Mouse (Mus musculus) WW6 (cell line): ENCODE data around the gene Tmem63c.

Source experiments
- DNase-seq: peaks from one replicate; pipeline ENCODE4 v3.0.0-alpha.2; 2013; ENCODE audit warnings: low read depth, low spot score

The Tmem63c gene

DNA sequence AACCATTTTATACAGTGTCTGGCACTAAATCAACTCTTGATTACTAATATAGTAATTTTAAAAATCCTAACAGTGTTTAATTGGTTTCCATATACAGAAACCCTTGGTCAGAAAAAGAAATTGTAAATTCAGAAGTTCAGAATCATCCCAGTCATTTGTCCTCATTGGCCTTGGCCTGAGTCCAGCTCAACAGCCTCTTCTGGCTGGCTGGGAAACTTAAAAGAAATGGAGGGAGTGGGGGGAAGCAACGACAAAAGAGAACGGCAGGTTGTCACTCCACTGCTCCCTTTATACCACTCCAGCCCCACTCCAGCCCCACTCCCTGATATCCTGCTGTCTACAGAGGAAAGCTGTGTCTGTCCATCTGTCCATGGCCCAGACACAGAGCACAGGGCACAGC is 110.0 kb downstream of the Tmem63c start:
- DNase-seq = no peak

DNA sequence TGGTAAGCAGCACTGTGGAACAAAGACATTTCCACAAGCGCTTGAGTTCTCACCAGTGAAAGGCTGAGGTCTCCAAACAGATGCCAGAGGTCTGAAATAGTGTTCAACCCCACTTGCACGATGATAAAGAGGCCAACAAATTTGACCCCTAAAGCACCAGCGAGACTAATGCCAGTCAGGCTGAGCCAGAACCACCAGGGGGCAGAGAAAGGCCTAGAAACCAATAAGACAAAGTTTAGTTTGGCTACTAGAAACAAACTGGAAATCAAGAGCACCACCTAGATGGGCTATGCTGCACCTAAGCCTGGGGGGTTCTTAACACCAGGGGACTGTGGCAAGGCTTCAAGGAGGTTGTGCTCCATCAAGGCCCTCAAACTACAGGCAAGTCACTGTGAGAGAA is 110.5 kb downstream of the Tmem63c start:
- no peak for DNase-seq

DNA sequence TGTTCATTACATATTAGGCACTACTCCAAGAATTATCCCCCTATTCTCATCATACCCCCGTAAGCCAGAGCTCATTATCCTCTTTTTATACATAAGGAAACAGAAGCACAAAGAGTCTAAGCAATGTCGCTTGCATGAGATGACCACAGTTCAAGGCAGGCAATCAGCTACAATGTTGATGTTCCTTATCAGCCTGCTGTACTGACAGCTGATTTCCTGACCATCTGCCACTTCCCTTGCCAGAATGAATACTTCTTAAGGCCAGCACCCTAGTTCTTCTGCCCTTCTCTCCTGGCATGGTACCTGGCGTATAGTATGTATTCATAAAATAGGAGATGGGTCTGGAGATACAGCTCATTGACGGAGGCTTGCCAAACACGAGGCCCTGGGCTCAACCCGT is 111.1 kb downstream of the Tmem63c start:
- DNase-seq = no peak

DNA sequence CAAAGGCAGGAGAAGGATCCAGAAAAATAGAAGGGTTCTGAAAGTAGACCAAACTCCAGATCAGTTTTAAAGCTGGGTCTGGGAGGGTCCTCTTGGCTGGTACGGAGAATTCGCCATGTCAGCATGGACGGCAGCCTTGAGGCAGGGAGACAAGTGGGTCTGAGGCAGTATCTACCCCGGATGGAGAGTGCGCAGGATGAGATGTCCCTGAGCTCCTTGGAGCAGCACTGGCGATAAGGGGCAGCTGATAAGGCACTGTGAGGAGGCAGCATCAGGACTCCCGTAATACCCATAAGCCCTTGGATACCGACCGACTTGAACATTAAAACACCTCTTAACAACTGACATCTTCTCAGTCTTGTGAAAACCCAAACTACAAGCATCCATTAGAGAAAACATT is 111.6 kb downstream of the Tmem63c start:
- DNase-seq = no peak

DNA sequence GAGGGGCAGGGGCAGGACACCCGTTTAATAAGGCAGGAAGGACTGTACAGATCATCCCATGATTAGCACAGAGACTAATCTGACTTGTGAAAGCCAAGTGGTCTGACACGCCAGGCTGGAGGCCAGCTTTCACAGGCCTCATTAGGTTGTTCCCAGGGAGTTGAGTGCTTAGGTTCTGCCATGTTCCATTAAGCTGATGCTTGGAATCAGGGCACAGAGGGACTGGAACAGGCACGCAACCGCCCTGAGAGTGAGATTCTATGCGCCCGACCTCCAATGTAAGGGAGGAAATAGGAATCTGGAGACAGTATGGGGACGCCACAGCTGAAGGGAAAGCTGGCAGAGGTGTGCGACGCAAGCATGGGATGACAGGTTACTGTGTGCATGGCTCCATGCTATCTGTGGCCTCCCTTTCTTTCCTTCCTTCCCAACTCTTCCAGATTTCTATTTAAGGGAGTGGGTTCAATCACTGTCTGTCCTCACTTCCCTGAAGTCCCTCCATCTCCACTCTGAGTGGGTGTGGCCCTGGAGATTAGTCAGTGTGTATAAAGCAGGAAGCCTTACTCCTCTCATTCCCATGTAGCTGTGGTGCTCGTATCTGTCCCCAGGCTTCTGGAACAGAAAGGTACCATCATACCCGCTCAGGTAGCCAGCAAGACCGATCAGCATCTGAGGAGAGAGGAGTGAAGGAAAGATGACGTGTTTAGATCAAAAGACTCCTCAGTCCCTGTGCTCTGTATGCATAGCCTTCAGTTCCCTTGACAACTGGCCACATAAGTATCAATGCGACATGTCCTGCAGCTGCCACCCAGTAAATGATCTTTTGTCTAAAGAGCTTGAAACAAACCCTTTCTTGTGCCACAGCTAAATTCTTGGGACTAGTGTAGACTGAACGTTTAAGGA is 116.5 kb downstream of the Tmem63c start:
- DNase-seq = no peak

DNA sequence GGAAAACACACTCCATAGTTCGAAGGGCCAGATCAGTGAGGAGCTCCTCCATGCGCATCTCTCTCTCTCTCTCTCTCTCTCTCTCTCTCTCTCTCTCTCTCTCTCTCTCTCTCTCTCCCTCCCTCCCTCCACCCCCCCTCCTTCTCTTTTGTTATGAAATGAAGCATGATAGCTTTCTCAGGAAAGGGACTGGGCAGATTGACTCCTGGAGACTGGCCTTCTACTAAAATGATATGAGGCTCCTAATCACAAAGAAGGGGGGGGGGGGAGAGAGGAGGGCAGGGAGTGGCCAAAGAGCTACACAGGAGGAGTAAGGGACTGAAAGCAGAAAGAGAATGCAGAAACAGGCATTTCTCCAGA is 117.2 kb downstream of the Tmem63c start:
- DNase-seq = no peak

DNA sequence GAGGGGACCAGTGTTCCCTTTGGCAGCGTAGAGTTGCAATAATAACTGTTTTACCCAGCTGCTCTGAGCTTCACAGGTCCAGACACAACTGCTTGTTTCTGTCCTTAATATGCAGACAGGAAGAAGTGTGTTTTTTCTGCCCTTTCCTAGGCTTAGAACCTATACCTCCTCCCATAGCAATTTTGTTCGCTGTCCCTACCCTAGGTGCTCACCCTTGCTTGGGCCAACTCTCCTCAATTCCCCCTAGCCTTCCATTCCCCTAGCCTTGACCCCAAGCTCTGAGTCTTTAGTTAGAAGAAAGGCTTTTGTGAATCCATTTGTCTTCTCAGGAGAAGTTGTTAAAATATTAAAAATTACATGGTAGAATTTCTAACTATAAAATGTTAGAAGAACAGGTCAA is 117.6 kb downstream of the Tmem63c start:
- no peak for DNase-seq
